Mouse (Mus musculus) midbrain, postnatal 0 days (tissue): ENCODE measurements at regions not wholly inside any gene's neighbourhood (a gene's known extent, or its start where the extent isn't known, plus 50 kb on each side); places are given as distances from the start of the nearest gene placed in this dataset.

Experiments used
- ATAC-seq: fragments of 200-750 bp; cut with Nextera tagmentation; 2 replicates; pipeline ENCODE4 v1.8.0; 2017; ENCODE audit warnings: moderate number of reproducible peaks, mild to moderate bottlenecking, moderate TSS enrichment, moderate library complexity; ENCODE audit not compliant: low FRiP score
- DNase-seq: peaks from one replicate; pipeline ENCODE4 v3.0.0-alpha.2; 2015; ENCODE audit warnings: low spot score
- H3K27ac ChIP-seq: fragments of 300-500 bp; sonication (generic); 2 replicates; pipeline ENCODE4 v1.5.1; 2014; ENCODE audit warnings: low read depth, mild to moderate bottlenecking, low read length, mixed read lengths
- H3K27me3 ChIP-seq: fragments of 300-500 bp; sonication (generic); 2 replicates; pipeline ENCODE4 v1.6.1; 2014; ENCODE audit warnings: low read length, control low read depth, mixed read lengths; ENCODE audit not compliant: insufficient read depth
- H3K36me3 ChIP-seq: fragments of 300-500 bp; sonication (generic); 2 replicates; pipeline ENCODE4 v1.6.1; 2014; ENCODE audit warnings: low read length, control low read depth, mixed read lengths; ENCODE audit not compliant: insufficient read depth
- H3K4me1 ChIP-seq: fragments of 300-500 bp; sonication (generic); 2 replicates; pipeline ENCODE4 v1.6.1; 2014; ENCODE audit warnings: mild to moderate bottlenecking, control low read depth, antibody characterized with exemption, low read length, mixed read lengths; ENCODE audit not compliant: insufficient read depth
- H3K4me2 ChIP-seq: fragments of 300-500 bp; sonication (generic); 2 replicates; pipeline ENCODE4 v1.6.1; 2014; ENCODE audit warnings: low read depth, mild to moderate bottlenecking, low read length, mixed read lengths; ENCODE audit not compliant: poor library complexity, severe bottlenecking
- H3K4me3 ChIP-seq: fragments of 300-500 bp; sonication (generic); 2 replicates; pipeline ENCODE4 v1.5.1; 2014; ENCODE audit warnings: low read depth, mild to moderate bottlenecking, low read length, moderate library complexity
- H3K9ac ChIP-seq: fragments of 300-500 bp; sonication (generic); replicated peaks from 2 replicates; pipeline ENCODE4 v1.6.1; 2014; ENCODE audit warnings: mild to moderate bottlenecking, low read length, moderate library complexity, mixed read lengths; ENCODE audit not compliant: poor library complexity, severe bottlenecking
- H3K9me3 ChIP-seq: fragments of 300-500 bp; sonication (generic); 2 replicates; pipeline ENCODE4 v1.6.1; 2016; ENCODE audit warnings: low read length, control low read depth
- CTCF ChIP-seq: IDR thresholded peaks from 2 replicates; pipeline ENCODE4 v1.5.1; 2016; ENCODE audit warnings: antibody characterized with exemption, mild to moderate bottlenecking
- WGBS: fragments of 180-500 bp; shearing (Covaris S2); extraction: QIAGEN DNeasy Blood & Tissue Kit; methylation state at CpG from one replicate; pipeline ENCODE4 v1.1.7; 2014; 5-methylcytosine and 5-hydroxymethylcytosine counted together

DNA sequence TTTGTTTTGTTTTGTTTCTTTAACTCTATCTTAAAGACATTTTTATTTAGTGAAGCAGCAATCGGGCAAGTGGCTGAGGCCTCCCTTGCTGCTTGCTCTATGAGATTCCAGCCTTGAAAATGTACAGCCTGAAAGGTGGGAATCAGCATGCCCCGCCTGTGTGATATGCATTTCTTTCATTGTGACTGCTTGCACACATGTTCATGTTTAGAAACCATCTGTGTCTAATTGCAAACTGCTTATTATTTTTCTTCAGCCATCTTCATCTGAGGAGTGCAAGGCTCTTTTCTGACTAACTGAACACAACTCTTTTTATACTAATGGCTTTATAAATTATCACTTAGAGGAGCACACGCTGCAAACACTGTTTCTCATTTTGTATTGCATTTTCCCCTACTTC is 449.0 kb upstream of the Sptlc3 start:
- no peak for TF ChIP-seq CTCF
- no peaks in the 10 kb centered on the region for H3K27me3 ChIP-seq
- no peak overlapping the region for H3K27ac ChIP-seq
- no peak overlapping the region for H3K4me2 ChIP-seq
- no peak for ATAC-seq
- no peaks in the 10 kb centered on the region for H3K9me3 ChIP-seq
- no peak overlapping the region for H3K4me3 ChIP-seq
- H3K36me3 ChIP-seq, result no peaks in the 10 kb centered on the region
- H3K4me1 ChIP-seq, result no peaks in the 10 kb centered on the region
- 69% methylated on average over 3 of the region's 3 CpGs for WGBS
- DNase-seq, result no peak
- H3K9ac ChIP-seq, result no peak overlapping the region

DNA sequence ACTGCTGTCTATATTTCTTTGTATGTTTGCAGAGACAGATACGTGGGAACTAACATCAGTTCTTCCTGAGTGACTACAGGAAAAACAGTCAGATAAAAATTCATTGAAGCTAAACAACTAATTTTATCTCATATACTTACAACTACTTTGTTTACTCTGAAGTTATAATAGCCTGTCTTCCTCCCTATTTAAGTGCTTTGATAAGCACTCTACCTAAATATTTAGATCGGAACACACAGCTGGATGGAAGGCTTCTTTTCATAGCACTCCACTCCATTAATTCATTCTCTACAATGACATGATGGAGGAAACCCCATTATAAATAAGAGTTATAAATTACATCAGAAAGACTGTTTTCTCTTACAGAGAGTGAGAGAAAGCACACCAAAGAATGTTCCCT is 438.5 kb upstream of the Sptlc3 start:
- Histone ChIP-seq H3K4me3 (no peak overlapping the region), H3K4me1 (no peaks in the 10 kb centered on the region), H3K9ac (no peak overlapping the region), H3K27me3 (no peaks in the 10 kb centered on the region), H3K36me3 (no peaks in the 10 kb centered on the region), H3K27ac (no peak overlapping the region), H3K9me3 (no peaks in the 10 kb centered on the region), H3K4me2 (no peak overlapping the region)
- ATAC-seq (no peak), DNase-seq (no peak)
- TF ChIP-seq CTCF, result no peak
- WGBS, result 70% methylated on average over 2 of the region's 2 CpGs

- H3K4me2 ChIP-seq, result no peak overlapping the region
- H3K27me3 ChIP-seq, result no peaks in the 10 kb centered on the region
- H3K9me3 ChIP-seq, result no peaks in the 10 kb centered on the region
- H3K4me1 ChIP-seq, result no peaks in the 10 kb centered on the region
- TF ChIP-seq CTCF, result no peak
- no peak overlapping the region for H3K27ac ChIP-seq
- 85% methylated on average over 6 of the region's 6 CpGs for WGBS
- ATAC-seq, result no peak
- H3K4me3 ChIP-seq, result no peak overlapping the region
- H3K9ac ChIP-seq, result no peak overlapping the region
- no peak for DNase-seq
- no peaks in the 10 kb centered on the region for H3K36me3 ChIP-seq
Measured at GRCm38 (mm10) chr2:139069276-139069961, 424.3 kb upstream of the Sptlc3 start.

- Histone ChIP-seq H3K4me1 (no peaks in the 10 kb centered on the region), H3K27ac (no peak overlapping the region), H3K4me2 (no peak overlapping the region), H3K9me3 (no peaks in the 10 kb centered on the region), H3K4me3 (no peak overlapping the region), H3K36me3 (no peaks in the 10 kb centered on the region), H3K9ac (no peak overlapping the region), H3K27me3 (no peaks in the 10 kb centered on the region)
- 73% methylated on average over 1 of the region's 1 CpGs for WGBS
- ATAC-seq, result no peak
- DNase-seq, result no peak
- TF ChIP-seq CTCF, result no peak
Measured at GRCm38 (mm10) chr2:139071690-139072089, 422.0 kb upstream of the Sptlc3 start.

- H3K27me3 ChIP-seq, result no peaks in the 10 kb centered on the region
- no peak for TF ChIP-seq CTCF
- no peak overlapping the region for H3K9ac ChIP-seq
- H3K4me1 ChIP-seq, result no peaks in the 10 kb centered on the region
- DNase-seq, result no peak
- H3K9me3 ChIP-seq, result no peaks in the 10 kb centered on the region
- H3K27ac ChIP-seq, result no peak overlapping the region
- WGBS, result 77% methylated on average over 6 of the region's 6 CpGs
- no peak overlapping the region for H3K4me3 ChIP-seq
- no peak overlapping the region for H3K4me2 ChIP-seq
- no peaks in the 10 kb centered on the region for H3K36me3 ChIP-seq
- ATAC-seq, result no peak
Measured at GRCm38 (mm10) chr2:139093487-139094066, 400.1 kb upstream of the Sptlc3 start.

- no peak overlapping the region for H3K4me3 ChIP-seq
- no peak overlapping the region for H3K27ac ChIP-seq
- H3K36me3 ChIP-seq, result no peaks in the 10 kb centered on the region
- no peak overlapping the region for H3K4me2 ChIP-seq
- no peaks in the 10 kb centered on the region for H3K4me1 ChIP-seq
- DNase-seq (no peak), ATAC-seq (no peak)
- H3K27me3 ChIP-seq, result no peaks in the 10 kb centered on the region
- H3K9ac ChIP-seq, result no peak overlapping the region
- 83% methylated on average over 1 of the region's 1 CpGs for WGBS
- TF ChIP-seq CTCF, result no peak
- no peaks in the 10 kb centered on the region for H3K9me3 ChIP-seq
Measured at GRCm38 (mm10) chr2:139111669-139112068, 382.0 kb upstream of the Sptlc3 start.
